Mouse (Mus musculus) activated CD4-positive, CD25-positive, alpha-beta regulatory T cell, adult 4 months (primary cell): Measurements from ENCODE around the gene Prss34. TPM values are rescaled to one million over a fixed set of nuclear protein-coding genes. Genes with fewer than 3 reads are reported as not detected.

Experiments
- ATAC-seq: one replicate; pipeline ENCODE4 v1.8.0; 2017
- polyA plus RNA-seq, 2 experiments: library from polyadenylated mRNA; unstranded; fragments of 100-300 nt; shearing (Covaris generic); gene quantifications; one replicate each; pipeline ENCODE4 v1.2.1; 2017

Prss34 gene
- not detected for polyA plus RNA-seq

GRCm38 (mm10) chr17:25298094-25298493 lies at the start of gene Prss34:
Gene Prss34 (plus strand): TSS chr17:25298394.
- ATAC-seq = no peak

- no peak for ATAC-seq
Measured at GRCm38 (mm10) chr17:25250181-25250835, 47.9 kb upstream of the Prss34 start.

GRCm38 (mm10) chr17:25252643-25253042 lies 45.6 kb upstream of the Prss34 start:
- ATAC-seq = no peak

- no peak for ATAC-seq
Measured at GRCm38 (mm10) chr17:25253760-25254159, 44.4 kb upstream of the Prss34 start.

- peak; percentile 53 for ATAC-seq
Measured at GRCm38 (mm10) chr17:25255110-25255509, 43.1 kb upstream of the Prss34 start.

- no peak for ATAC-seq
Measured at GRCm38 (mm10) chr17:25256140-25256754, 41.9 kb upstream of the Prss34 start, which contains the start of gene Baiap3. Gene Baiap3 (minus strand): TSS chr17:25256364.

- peak; percentile 60 for ATAC-seq
Measured at GRCm38 (mm10) chr17:25257804-25258261, 40.4 kb upstream of the Prss34 start.

GRCm38 (mm10) chr17:25264453-25264852 lies 33.7 kb upstream of the Prss34 start:
- no peak for ATAC-seq

- no peak for ATAC-seq
Measured at GRCm38 (mm10) chr17:25270795-25271335, 27.3 kb upstream of the Prss34 start.

GRCm38 (mm10) chr17:25272326-25272725 lies 25.9 kb upstream of the Prss34 start:
- no peak for ATAC-seq

GRCm38 (mm10) chr17:25272951-25273705 lies 25.1 kb upstream of the Prss34 start:
- ATAC-seq = peak; percentile 78

- peak; percentile 61 for ATAC-seq
Measured at GRCm38 (mm10) chr17:25273706-25274501, 24.3 kb upstream of the Prss34 start.

GRCm38 (mm10) chr17:25274571-25275346 lies 23.4 kb upstream of the Prss34 start, which contains the start of gene Ube2i:
Gene Ube2i (minus strand): TSS chr17:25274622.
- ATAC-seq = no peak

GRCm38 (mm10) chr17:25275833-25276232 lies 22.4 kb upstream of the Prss34 start:
- ATAC-seq = no peak

- no peak for ATAC-seq
Measured at GRCm38 (mm10) chr17:25282133-25282532, 16.1 kb upstream of the Prss34 start.

- ATAC-seq = no peak
Measured at GRCm38 (mm10) chr17:25285033-25285432, 13.2 kb upstream of the Prss34 start.

- ATAC-seq = no peak
Measured at GRCm38 (mm10) chr17:25288842-25289241, 9.4 kb upstream of the Prss34 start.

GRCm38 (mm10) chr17:25290411-25290810 lies 7.8 kb upstream of the Prss34 start:
- no peak for ATAC-seq

- no peak for ATAC-seq
Measured at GRCm38 (mm10) chr17:25293495-25293894, 4.7 kb upstream of the Prss34 start.

GRCm38 (mm10) chr17:25294111-25294510 lies 4.1 kb upstream of the Prss34 start:
- no peak for ATAC-seq

- ATAC-seq = no peak
Measured at GRCm38 (mm10) chr17:25308346-25308745, 10.2 kb downstream of the Prss34 start, which contains the start of gene Prss28. Gene Prss28 (plus strand): TSS chr17:25308646.
